Mouse (Mus musculus) forebrain, embryonic 16.5 days (tissue): Measurements from ENCODE around the gene Acvr1b. TPM values are rescaled to one million over a fixed set of nuclear protein-coding genes. Genes with fewer than 3 reads are reported as not detected.
A peak's percentile ranks its signal among the peaks of the same experiment; 100 is the strongest.

Experiments
- ATAC-seq: fragments of 200-750 bp; cut with Nextera tagmentation; 2 replicates; pipeline ENCODE4 v1.8.0; 2017; ENCODE audit warnings: mild to moderate bottlenecking, moderate library complexity
- H3K27ac ChIP-seq: fragments of 300-500 bp; sonication (generic); 2 replicates; pipeline ENCODE4 v1.5.1; 2014; ENCODE audit warnings: low read length, control low read depth
- H3K27me3 ChIP-seq: fragments of 300-500 bp; sonication (generic); replicated peaks from 2 replicates; pipeline ENCODE4 v1.6.1; 2014; ENCODE audit warnings: low read length; ENCODE audit not compliant: control insufficient read depth, insufficient read depth
- H3K36me3 ChIP-seq: fragments of 300-500 bp; sonication (generic); 2 replicates; pipeline ENCODE4 v1.6.1; 2014; ENCODE audit not compliant: control insufficient read depth, insufficient read depth
- H3K4me1 ChIP-seq: fragments of 300-500 bp; sonication (generic); replicated peaks from 2 replicates; pipeline ENCODE4 v1.6.1; 2014; ENCODE audit warnings: low read length; ENCODE audit not compliant: control insufficient read depth, insufficient read depth
- H3K4me2 ChIP-seq: fragments of 300-500 bp; sonication (generic); 2 replicates; pipeline ENCODE4 v1.6.1; 2014; ENCODE audit warnings: mild to moderate bottlenecking, low read length, control low read depth
- H3K4me3 ChIP-seq: fragments of 300-500 bp; sonication (generic); replicated peaks from 2 replicates; pipeline ENCODE4 v1.5.1; 2014; ENCODE audit warnings: mild to moderate bottlenecking, low read length, control low read depth
- H3K9ac ChIP-seq: fragments of 300-500 bp; sonication (generic); replicated peaks from 2 replicates; pipeline ENCODE4 v1.6.1; 2014; ENCODE audit warnings: low read depth, low read length, control low read depth
- H3K9me3 ChIP-seq: fragments of 300-500 bp; sonication (generic); 2 replicates; pipeline ENCODE4 v1.6.1; 2016; ENCODE audit warnings: low read length; ENCODE audit not compliant: control insufficient read depth
- WGBS: fragments of 180-500 bp; shearing (Covaris S2); extraction: QIAGEN DNeasy Blood & Tissue Kit; methylation state at CpG from one replicate; pipeline ENCODE4 v1.1.7; 2014; 5-methylcytosine and 5-hydroxymethylcytosine counted together
- polyA plus RNA-seq: library from polyadenylated mRNA; unstranded; fragments of >200 nt; fragmentation: Nextera tagmentation; extraction: Ambion mirVana; gene quantifications from 2 replicates; pipeline ENCODE4 v1.2.1, GENCODE M21; 2015

The Acvr1b gene
- polyA plus RNA-seq, 1 experiment from 2014 or later = 27.4 TPM

GRCm38 (mm10) chr15:101234611-101235341, 60.9 kb downstream of the Acvr1b start:
- ATAC-seq = no peak
- H3K27me3 ChIP-seq = no peaks in the 10 kb centered on the region
- 39% methylated on average over 10 of the region's 10 CpGs for WGBS
- no peak overlapping the region for H3K4me2 ChIP-seq
- no peak overlapping the region for H3K27ac ChIP-seq
- no peak overlapping the region for H3K4me3 ChIP-seq
- H3K36me3 ChIP-seq = no peaks in the 10 kb centered on the region
- H3K9me3 ChIP-seq = no peaks in the 10 kb centered on the region
- 0 out of 2 replicates have a peak, but pooled peaks cover 6% of the 10 kb centered on the region for H3K4me1 ChIP-seq
- no peak overlapping the region for H3K9ac ChIP-seq

GRCm38 (mm10) chr15:101235342-101235698, 61.5 kb downstream of the Acvr1b start:
- Histone ChIP-seq H3K27me3 (no peaks in the 10 kb centered on the region), H3K4me3 (no peak overlapping the region), H3K27ac (no peak overlapping the region), H3K9me3 (no peaks in the 10 kb centered on the region), H3K36me3 (no peaks in the 10 kb centered on the region), H3K4me2 (no peak overlapping the region), H3K4me1 (0 out of 2 replicates have a peak, but pooled peaks cover 6% of the 10 kb centered on the region), H3K9ac (no peak overlapping the region)
- no peak for ATAC-seq
- WGBS = 46% methylated on average over 5 of the region's 5 CpGs

- no peak overlapping the region for H3K4me2 ChIP-seq
- H3K27ac ChIP-seq = no peak overlapping the region
- WGBS = 40% methylated on average over 12 of the region's 12 CpGs
- no peak overlapping the region for H3K9ac ChIP-seq
- no peaks in the 10 kb centered on the region for H3K9me3 ChIP-seq
- no peak for ATAC-seq
- H3K36me3 ChIP-seq = no peaks in the 10 kb centered on the region
- peaks cover 7% of the 10 kb centered on the region for H3K4me1 ChIP-seq
- H3K27me3 ChIP-seq = no peaks in the 10 kb centered on the region
- H3K4me3 ChIP-seq = no peak overlapping the region
These were observed 62.0 kb downstream of the Acvr1b start for GRCm38 (mm10) chr15:101235728-101236327.

- WGBS = 11% methylated on average over 3 of the region's 3 CpGs
- H3K9ac ChIP-seq = no peak overlapping the region
- ATAC-seq = no peak
These were observed 63.0 kb downstream of the Acvr1b start for GRCm38 (mm10) chr15:101236878-101237277.

GRCm38 (mm10) chr15:101238885-101239511, 65.1 kb downstream of the Acvr1b start:
- no peak overlapping the region for H3K27ac ChIP-seq
- H3K4me1 ChIP-seq = peaks cover 9% of the 10 kb centered on the region
- ATAC-seq = 0 out of 2 replicates have a peak, but pooled peaks have one; percentile 43
- no peaks in the 10 kb centered on the region for H3K9me3 ChIP-seq
- H3K36me3 ChIP-seq = no peaks in the 10 kb centered on the region
- H3K9ac ChIP-seq = peak overlapping the region; percentile 44
- WGBS = 3% methylated on average over 28 of the region's 28 CpGs
- H3K4me2 ChIP-seq = peak overlapping the region; percentile 40
- H3K27me3 ChIP-seq = no peaks in the 10 kb centered on the region
- peak overlapping the region; percentile 23; the same call in 1 of the 2 replicates for H3K4me3 ChIP-seq

More at GRCm38 (mm10) chr15:101236878-101237277, 63.0 kb downstream of the Acvr1b start:
- H3K4me3 ChIP-seq = no peak overlapping the region
- H3K4me2 ChIP-seq = no peak overlapping the region
- H3K27me3 ChIP-seq = no peaks in the 10 kb centered on the region
- H3K36me3 ChIP-seq = no peaks in the 10 kb centered on the region
- H3K4me1 ChIP-seq = peaks cover 9% of the 10 kb centered on the region
- no peak overlapping the region for H3K27ac ChIP-seq
- no peaks in the 10 kb centered on the region for H3K9me3 ChIP-seq

- Histone ChIP-seq H3K9me3 (no peaks in the 10 kb centered on the region), H3K4me3 (no peak overlapping the region), H3K27me3 (no peaks in the 10 kb centered on the region), H3K4me2 (no peak overlapping the region), H3K27ac (no peak overlapping the region), H3K36me3 (no peaks in the 10 kb centered on the region), H3K9ac (no peak overlapping the region), H3K4me1 (peaks cover 9% of the 10 kb centered on the region)
- 54% methylated on average over 8 of the region's 8 CpGs for WGBS
- no peak for ATAC-seq
These were observed 66.0 kb downstream of the Acvr1b start for GRCm38 (mm10) chr15:101239821-101240220.

- Histone ChIP-seq H3K9me3 (no peaks in the 10 kb centered on the region), H3K4me2 (peak overlapping the region; percentile 39), H3K36me3 (no peaks in the 10 kb centered on the region), H3K4me3 (peak overlapping the region; percentile 13), H3K27me3 (no peaks in the 10 kb centered on the region), H3K9ac (peak overlapping the region; percentile 40; the same call in 1 of the 2 replicates), H3K27ac (no peak overlapping the region), H3K4me1 (peaks cover 11% of the 10 kb centered on the region)
- 5% methylated on average over 10 of the region's 10 CpGs for WGBS
- peak; percentile 85 for ATAC-seq
These were observed 66.9 kb downstream of the Acvr1b start for GRCm38 (mm10) chr15:101240799-101241204.

- Histone ChIP-seq H3K9me3 (no peaks in the 10 kb centered on the region), H3K36me3 (no peaks in the 10 kb centered on the region), H3K4me2 (peak overlapping the region; percentile 39), H3K4me1 (peaks cover 12% of the 10 kb centered on the region), H3K27me3 (no peaks in the 10 kb centered on the region), H3K4me3 (peak overlapping the region; percentile 13), H3K27ac (no peak overlapping the region), H3K9ac (peak overlapping the region; percentile 40; the same call in 1 of the 2 replicates)
- ATAC-seq = no peak
- 58% methylated on average over 9 of the region's 9 CpGs for WGBS
These were observed 67.4 kb downstream of the Acvr1b start for GRCm38 (mm10) chr15:101241236-101241635.

GRCm38 (mm10) chr15:101241853-101242252, 68.0 kb downstream of the Acvr1b start:
- Histone ChIP-seq H3K9me3 (no peaks in the 10 kb centered on the region), H3K4me2 (no peak overlapping the region), H3K4me1 (peaks cover 15% of the 10 kb centered on the region), H3K27ac (no peak overlapping the region), H3K9ac (no peak overlapping the region), H3K4me3 (no peak overlapping the region), H3K27me3 (no peaks in the 10 kb centered on the region), H3K36me3 (no peaks in the 10 kb centered on the region)
- no peak for ATAC-seq
- WGBS = 81% methylated on average over 9 of the region's 9 CpGs
